Mouse (Mus musculus): ENCODE data around the gene Carns1. TPM values are rescaled to one million over a fixed set of nuclear protein-coding genes. Genes with fewer than 3 reads are reported as not detected.

Carns1 gene
- polyA plus RNA-seq, 1 experiment from 2014 or later: 3.1 TPM

DNA sequence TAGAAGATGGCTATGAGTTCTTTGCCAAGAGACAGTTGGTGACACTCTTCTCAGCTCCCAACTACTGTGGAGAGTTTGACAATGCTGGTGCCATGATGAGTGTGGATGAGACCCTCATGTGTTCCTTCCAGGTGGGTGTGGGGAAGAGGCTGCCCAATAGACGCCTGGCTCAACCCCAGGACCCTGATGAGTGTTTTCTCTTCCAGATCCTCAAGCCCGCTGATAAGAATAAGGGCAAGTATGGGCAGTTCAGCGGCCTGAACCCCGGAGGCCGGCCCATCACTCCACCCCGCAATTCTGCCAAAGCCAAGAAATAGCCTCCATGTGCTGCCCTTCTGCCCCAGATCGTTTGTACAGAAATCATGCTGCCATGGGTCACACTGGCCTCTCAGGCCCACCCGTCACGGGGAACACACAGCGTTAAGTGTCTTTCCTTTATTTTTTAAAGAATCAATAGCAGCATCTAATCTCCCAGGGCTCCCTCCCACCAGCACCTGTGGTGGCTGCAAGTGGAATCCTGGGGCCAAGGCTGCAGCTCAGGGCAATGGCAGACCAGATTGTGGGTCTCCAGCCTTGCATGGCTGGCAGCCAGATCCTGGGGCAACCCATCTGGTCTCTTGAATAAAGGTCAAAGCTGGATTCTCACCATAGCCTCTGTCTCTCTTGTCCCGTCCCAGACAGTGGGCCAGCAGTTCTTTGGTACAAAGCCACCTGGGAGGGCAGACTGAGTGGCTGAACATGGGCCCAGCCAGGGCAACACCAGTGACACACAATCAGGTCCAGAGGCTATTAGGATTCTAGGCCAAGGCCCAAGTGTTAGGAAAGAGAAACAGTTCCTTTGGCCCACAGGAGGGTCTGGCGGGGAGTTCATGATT, 19.7 kb upstream of the Carns1 start:
- H3K4me2 ChIP-seq (ENCODE audit: low read depth, low read length): no peak overlapping the region
- WGBS: 79% methylated on average over 12 of the region's 12 CpGs
- no peak overlapping the region for H3K9ac ChIP-seq (ENCODE audit: low read length)
- no peaks in the 10 kb centered on the region for H3K9me3 ChIP-seq (replicated peaks; ENCODE audit: control insufficient read depth, low read length)
- H3K4me3 ChIP-seq (replicated peaks; ENCODE audit: low read length): no peak overlapping the region
- no peaks in the 10 kb centered on the region for H3K27me3 ChIP-seq (ENCODE audit: control insufficient read depth, insufficient read depth, low read length)
- no peak for ATAC-seq (ENCODE audit: insufficient read depth, low FRiP score)
- H3K36me3 ChIP-seq (ENCODE audit: control insufficient read depth, insufficient read depth, low read length): peaks cover 24% of the 10 kb centered on the region; the same call in 1 of the 2 replicates
- no peak overlapping the region for H3K27ac ChIP-seq (ENCODE audit: low read length)
- peaks cover 20% of the 10 kb centered on the region for H3K4me1 ChIP-seq (ENCODE audit: control insufficient read depth, insufficient read depth, low read length)

- H3K4me2 ChIP-seq (ENCODE audit: low read depth, low read length): no peak overlapping the region
- peaks cover 24% of the 10 kb centered on the region; the same call in 1 of the 2 replicates for H3K36me3 ChIP-seq (ENCODE audit: control insufficient read depth, insufficient read depth, low read length)
- WGBS: 86% methylated on average over 8 of the region's 8 CpGs
- peaks cover 19% of the 10 kb centered on the region for H3K4me1 ChIP-seq (ENCODE audit: control insufficient read depth, insufficient read depth, low read length)
- H3K27me3 ChIP-seq (ENCODE audit: control insufficient read depth, insufficient read depth, low read length): no peaks in the 10 kb centered on the region
- H3K9me3 ChIP-seq (replicated peaks; ENCODE audit: control insufficient read depth, low read length): no peaks in the 10 kb centered on the region
- H3K27ac ChIP-seq (ENCODE audit: low read length): no peak overlapping the region
- no peak overlapping the region for H3K9ac ChIP-seq (ENCODE audit: low read length)
- no peak for ATAC-seq (ENCODE audit: insufficient read depth, low FRiP score)
- H3K4me3 ChIP-seq (replicated peaks; ENCODE audit: low read length): no peak overlapping the region
Measured at GRCm38 (mm10) chr19:4194021-4194724, 18.9 kb upstream of the Carns1 start.

- H3K4me1 ChIP-seq (ENCODE audit: control insufficient read depth, insufficient read depth, low read length): peaks cover 19% of the 10 kb centered on the region
- peak overlapping the region; percentile 97 for H3K4me2 ChIP-seq (ENCODE audit: low read depth, low read length)
- H3K9ac ChIP-seq (ENCODE audit: low read length): peak overlapping the region; percentile 99
- 48% methylated on average over 6 of the region's 6 CpGs for WGBS
- no peak for ATAC-seq (ENCODE audit: insufficient read depth, low FRiP score)
- peaks cover 24% of the 10 kb centered on the region; the same call in 1 of the 2 replicates for H3K36me3 ChIP-seq (ENCODE audit: control insufficient read depth, insufficient read depth, low read length)
- peak overlapping the region; percentile 96; the same call in 1 of the 2 replicates for H3K27ac ChIP-seq (ENCODE audit: low read length)
- H3K27me3 ChIP-seq (ENCODE audit: control insufficient read depth, insufficient read depth, low read length): no peaks in the 10 kb centered on the region
- H3K4me3 ChIP-seq (replicated peaks; ENCODE audit: low read length): peak overlapping the region; percentile 93
- no peaks in the 10 kb centered on the region for H3K9me3 ChIP-seq (replicated peaks; ENCODE audit: control insufficient read depth, low read length)
Measured at GRCm38 (mm10) chr19:4193129-4193528, 17.9 kb upstream of the Carns1 start.

DNA sequence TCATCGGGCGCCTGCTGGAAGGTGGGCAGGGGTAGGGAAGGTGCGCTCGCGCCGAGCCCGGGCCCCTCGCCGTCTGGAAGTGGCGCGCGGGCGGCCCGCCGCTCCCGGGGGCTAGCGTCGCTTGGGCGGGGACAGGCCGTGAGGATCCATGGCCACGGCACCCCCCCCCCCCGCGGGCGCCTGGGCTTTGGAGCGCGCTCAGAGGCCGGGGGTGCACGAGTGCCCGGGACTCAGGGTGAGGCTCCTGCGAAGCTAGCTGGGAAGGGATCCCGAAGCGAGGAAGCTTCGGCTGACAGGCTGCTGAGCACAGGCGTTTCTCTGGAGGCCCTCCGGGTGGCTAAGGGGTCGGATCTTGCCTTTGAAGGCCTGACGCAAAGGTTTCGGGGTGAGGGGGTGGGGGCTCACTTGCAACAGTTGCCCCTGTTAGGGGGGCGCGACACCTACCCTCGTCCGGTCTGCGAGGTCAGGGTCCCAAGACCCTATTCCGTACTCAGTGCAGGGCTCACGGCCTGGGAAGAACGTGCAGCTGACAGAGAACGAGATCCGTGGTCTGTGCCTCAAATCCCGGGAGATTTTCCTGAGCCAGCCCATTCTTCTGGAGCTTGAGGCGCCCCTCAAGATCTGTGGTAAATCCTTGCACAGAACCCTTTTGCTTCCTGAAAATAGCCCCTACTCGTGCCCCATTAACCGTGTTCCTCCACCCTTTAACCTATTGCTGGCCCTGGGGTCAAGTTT, 17.1 kb upstream of the Carns1 start:
- Histone ChIP-seq H3K27ac (ENCODE audit: low read length) (peak overlapping the region; percentile 96), H3K4me1 (ENCODE audit: control insufficient read depth, insufficient read depth, low read length) (peaks cover 19% of the 10 kb centered on the region), H3K4me2 (ENCODE audit: low read depth, low read length) (peak overlapping the region; percentile 97), H3K36me3 (ENCODE audit: control insufficient read depth, insufficient read depth, low read length) (peaks cover 24% of the 10 kb centered on the region; the same call in 1 of the 2 replicates), H3K27me3 (ENCODE audit: control insufficient read depth, insufficient read depth, low read length) (no peaks in the 10 kb centered on the region), H3K9me3 (replicated peaks; ENCODE audit: control insufficient read depth, low read length) (no peaks in the 10 kb centered on the region), H3K9ac (ENCODE audit: low read length) (peak overlapping the region; percentile 99), H3K4me3 (replicated peaks; ENCODE audit: low read length) (peak overlapping the region; percentile 93)
- under 1% methylated on average over 50 of the region's 52 CpGs for WGBS
- peak; percentile 48 for ATAC-seq (ENCODE audit: insufficient read depth, low FRiP score)

GRCm38 (mm10) chr19:4191528-4192250, 16.4 kb upstream of the Carns1 start, which contains the start of gene Ppp1ca:
TSS of gene Ppp1ca (plus strand) at chr19:4192065.
- Histone ChIP-seq H3K4me3 (replicated peaks; ENCODE audit: low read length) (peak within 1 kb of the TSS; percentile 93), H3K9me3 (replicated peaks; ENCODE audit: control insufficient read depth, low read length) (no peaks in the 10 kb centered on the region), H3K4me2 (ENCODE audit: low read depth, low read length) (peak within 1 kb of the TSS; percentile 97), H3K9ac (ENCODE audit: low read length) (peak within 1 kb of the TSS; percentile 99), H3K27ac (ENCODE audit: low read length) (peak within 1 kb of the TSS; percentile 96), H3K36me3 (ENCODE audit: control insufficient read depth, insufficient read depth, low read length) (peaks cover 24% of the 10 kb centered on the region; the same call in 1 of the 2 replicates), H3K27me3 (ENCODE audit: control insufficient read depth, insufficient read depth, low read length) (no peaks in the 10 kb centered on the region), H3K4me1 (ENCODE audit: control insufficient read depth, insufficient read depth, low read length) (peaks cover 19% of the 10 kb centered on the region)
- 3% methylated on average over 43 of the region's 47 CpGs for WGBS
- ATAC-seq (ENCODE audit: insufficient read depth, low FRiP score): peak; percentile 95

- H3K4me1 ChIP-seq (ENCODE audit: control insufficient read depth, insufficient read depth, low read length): peaks cover 19% of the 10 kb centered on the region
- H3K27ac ChIP-seq (ENCODE audit: low read length): peak within 1 kb of the TSS; percentile 96
- ATAC-seq (ENCODE audit: insufficient read depth, low FRiP score): no peak
- peaks cover 22% of the 10 kb centered on the region; the same call in 1 of the 2 replicates for H3K36me3 ChIP-seq (ENCODE audit: control insufficient read depth, insufficient read depth, low read length)
- H3K9me3 ChIP-seq (replicated peaks; ENCODE audit: control insufficient read depth, low read length): no peaks in the 10 kb centered on the region
- H3K4me3 ChIP-seq (replicated peaks; ENCODE audit: low read length): peak within 1 kb of the TSS; percentile 93
- no peaks in the 10 kb centered on the region for H3K27me3 ChIP-seq (ENCODE audit: control insufficient read depth, insufficient read depth, low read length)
- peak within 1 kb of the TSS; percentile 99 for H3K9ac ChIP-seq (ENCODE audit: low read length)
- peak within 1 kb of the TSS; percentile 97 for H3K4me2 ChIP-seq (ENCODE audit: low read depth, low read length)
- WGBS: 54% methylated on average over 4 of the region's 4 CpGs
Measured at GRCm38 (mm10) chr19:4190831-4191334, 15.6 kb upstream of the Carns1 start, which contains the start of gene Tbc1d10c. TSS of gene Tbc1d10c (minus strand) at chr19:4191284.

- peaks cover 11% of the 10 kb centered on the region; the same call in 1 of the 2 replicates for H3K36me3 ChIP-seq (ENCODE audit: control insufficient read depth, insufficient read depth, low read length)
- no peaks in the 10 kb centered on the region for H3K27me3 ChIP-seq (ENCODE audit: control insufficient read depth, insufficient read depth, low read length)
- H3K9me3 ChIP-seq (replicated peaks; ENCODE audit: control insufficient read depth, low read length): no peaks in the 10 kb centered on the region
- whole genome bisulfite sequencing: 90% methylated on average over 12 of the region's 12 CpGs
- peaks cover 19% of the 10 kb centered on the region for H3K4me1 ChIP-seq (ENCODE audit: control insufficient read depth, insufficient read depth, low read length)
- ATAC-seq (ENCODE audit: insufficient read depth, low FRiP score): no peak
- no peak overlapping the region for H3K4me2 ChIP-seq (ENCODE audit: low read depth, low read length)
- H3K4me3 ChIP-seq (replicated peaks; ENCODE audit: low read length): no peak overlapping the region
- no peak overlapping the region for H3K27ac ChIP-seq (ENCODE audit: low read length)
- no peak overlapping the region for H3K9ac ChIP-seq (ENCODE audit: low read length)
Measured at GRCm38 (mm10) chr19:4189051-4189620, 13.9 kb upstream of the Carns1 start.

GRCm38 (mm10) chr19:4187303-4187702, 12.0 kb upstream of the Carns1 start:
- ATAC-seq (ENCODE audit: insufficient read depth, low FRiP score): no peak
- WGBS: 74% methylated on average over 3 of the region's 3 CpGs
- H3K27me3 ChIP-seq (ENCODE audit: control insufficient read depth, insufficient read depth, low read length): no peaks in the 10 kb centered on the region

More at GRCm38 (mm10) chr19:4187303-4187702, 12.0 kb upstream of the Carns1 start:
- no peaks in the 10 kb centered on the region for H3K36me3 ChIP-seq (ENCODE audit: control insufficient read depth, insufficient read depth, low read length)
- H3K9me3 ChIP-seq (replicated peaks; ENCODE audit: control insufficient read depth, low read length): no peaks in the 10 kb centered on the region
- H3K4me2 ChIP-seq (ENCODE audit: low read depth, low read length): no peak overlapping the region
- no peak overlapping the region for H3K4me3 ChIP-seq (replicated peaks; ENCODE audit: low read length)
- no peak overlapping the region for H3K27ac ChIP-seq (ENCODE audit: low read length)
- H3K4me1 ChIP-seq (ENCODE audit: control insufficient read depth, insufficient read depth, low read length): peaks cover 7% of the 10 kb centered on the region
- H3K9ac ChIP-seq (ENCODE audit: low read length): no peak overlapping the region
